Mouse (Mus musculus) forelimb bud, embryonic 11.5 days (tissue): ENCODE results near the gene Elf2.
"Not testable (repeated sequence)": the region's sequence is repeated elsewhere in the genome, so short reads cannot be mapped to it uniquely, and the experiment has no call there.

Source experiments
- DNase-seq: peaks from one replicate; pipeline ENCODE4 v3.0.0-alpha.2; 2012; ENCODE audit warnings: low read depth, low spot score

The Elf2 gene

DNA sequence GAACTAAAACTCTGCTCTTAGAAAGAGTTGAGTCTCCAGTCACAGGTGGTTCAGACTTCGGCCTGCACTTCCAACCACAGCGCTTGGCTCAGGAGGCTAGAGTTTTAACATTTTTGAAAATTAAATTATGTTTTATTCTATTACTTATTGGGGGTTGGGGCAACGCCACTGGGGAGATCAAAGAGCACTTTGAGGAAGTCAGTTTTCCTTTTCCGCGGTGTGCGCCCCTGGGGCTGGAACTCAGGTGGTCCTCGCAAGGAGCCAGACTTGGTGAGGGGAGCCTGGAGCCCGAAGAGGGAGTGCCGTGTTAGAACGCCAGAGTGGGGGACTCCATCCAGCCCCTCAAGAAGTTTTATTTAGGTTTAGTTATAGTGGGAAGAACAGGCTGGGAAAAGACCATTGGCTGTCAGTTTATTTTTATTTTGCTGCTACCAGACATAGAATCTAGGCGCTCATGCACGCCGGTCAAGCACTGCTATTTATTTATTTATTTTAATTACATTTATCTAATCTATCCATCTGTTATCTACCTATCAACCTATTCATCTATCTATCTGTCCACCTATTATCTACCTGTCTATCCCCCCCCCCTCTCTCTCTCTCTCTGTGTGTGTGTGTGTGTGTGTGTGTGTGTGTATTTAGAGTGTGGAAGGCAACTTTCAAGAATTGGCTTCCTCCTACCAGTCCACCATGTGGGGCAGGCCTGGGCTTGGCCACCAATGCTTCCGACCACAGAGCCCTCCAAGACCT lies 19.3 kb upstream of the Elf2 start:
- no peak for DNase-seq

DNA sequence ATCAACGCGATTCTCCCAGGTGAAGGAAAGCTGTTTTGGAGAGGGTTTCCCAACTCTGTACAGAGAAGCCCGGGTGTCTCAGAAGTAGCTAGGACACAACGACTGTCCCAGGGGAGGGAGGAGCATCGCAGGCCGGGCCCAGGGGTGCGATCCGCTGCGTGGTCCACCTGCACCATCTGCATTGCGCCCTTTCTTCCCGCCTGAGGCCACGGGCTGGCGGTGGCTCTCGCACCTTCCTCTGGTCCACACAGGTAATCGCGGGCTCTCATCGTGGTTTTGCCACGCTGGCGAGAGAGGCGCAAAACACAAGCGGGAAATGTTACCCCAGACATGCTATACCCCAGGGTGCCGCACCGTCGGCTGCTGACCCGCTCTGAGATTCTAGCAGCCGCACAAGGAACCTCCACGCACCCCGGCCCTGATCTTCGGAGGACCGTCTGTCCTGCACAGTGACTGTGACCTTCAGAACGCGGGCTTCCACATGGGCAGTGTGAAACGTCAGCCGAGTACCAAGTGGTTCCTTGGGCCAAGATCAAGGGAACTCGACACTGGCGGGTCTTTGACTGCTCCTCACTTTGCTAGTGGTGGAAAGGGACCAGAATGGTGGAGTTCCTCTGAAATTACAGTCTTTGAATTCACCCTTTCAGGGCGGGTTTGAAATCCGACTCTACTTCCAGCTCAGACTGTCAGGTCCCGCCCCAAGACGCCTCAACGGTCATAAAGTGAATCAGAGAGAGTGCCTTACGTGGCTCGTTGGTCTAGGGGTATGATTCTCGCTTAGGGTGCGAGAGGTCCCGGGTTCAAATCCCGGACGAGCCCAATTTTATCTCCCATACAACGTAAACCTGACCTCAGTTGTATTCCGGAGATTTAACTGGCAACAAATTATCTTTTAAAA lies 18.4 kb upstream of the Elf2 start:
- peak; percentile 89 for DNase-seq

DNA sequence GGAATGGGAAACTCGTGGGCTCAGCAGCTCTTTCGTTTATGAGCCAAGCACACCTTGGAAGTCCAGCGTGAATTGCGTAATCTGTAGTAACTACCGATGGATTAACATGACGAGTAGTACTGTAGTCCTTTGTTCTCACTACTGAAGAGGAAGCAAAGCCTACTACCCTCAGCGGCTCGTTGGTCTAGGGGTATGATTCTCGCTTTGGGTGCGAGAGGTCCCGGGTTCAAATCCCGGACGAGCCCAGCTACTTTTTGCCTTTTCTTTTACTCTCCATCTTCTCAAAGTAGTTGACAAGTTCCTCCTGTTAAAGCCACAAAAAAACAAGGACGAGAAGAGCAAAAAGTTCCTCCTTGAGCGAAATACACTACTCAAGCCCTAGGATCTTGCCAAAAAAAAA lies 17.7 kb upstream of the Elf2 start:
- peak; percentile 87 for DNase-seq

DNA sequence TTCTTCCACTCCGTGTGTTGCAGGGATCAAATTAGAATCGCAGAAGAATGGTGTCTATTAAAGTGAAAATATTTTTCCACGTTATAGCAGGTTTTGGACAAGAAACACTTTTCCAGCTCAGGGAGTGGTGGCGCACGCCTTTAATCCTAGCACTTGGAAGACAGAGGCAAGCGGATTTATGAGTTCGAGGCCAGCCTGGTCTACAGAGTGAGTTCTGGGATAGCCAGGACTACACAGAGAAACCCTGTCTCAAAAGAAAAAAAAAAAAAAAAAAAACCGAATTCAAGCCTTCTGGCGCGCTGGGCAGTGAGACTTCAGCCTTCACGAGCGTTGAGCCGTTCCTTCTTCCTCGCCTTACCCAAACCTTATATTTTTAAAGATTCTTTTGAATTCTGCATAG lies 17.2 kb upstream of the Elf2 start:
- DNase-seq, result peak; percentile 45

- no peak for DNase-seq
Observed at GRCm38 (mm10) chr3:51357078-51357477, 16.6 kb upstream of the Elf2 start.

- DNase-seq, result not testable (repeated sequence)
Observed at GRCm38 (mm10) chr3:51354956-51355355, 14.5 kb upstream of the Elf2 start.

- no peak for DNase-seq
Observed at GRCm38 (mm10) chr3:51354034-51354427, 13.6 kb upstream of the Elf2 start.

DNA sequence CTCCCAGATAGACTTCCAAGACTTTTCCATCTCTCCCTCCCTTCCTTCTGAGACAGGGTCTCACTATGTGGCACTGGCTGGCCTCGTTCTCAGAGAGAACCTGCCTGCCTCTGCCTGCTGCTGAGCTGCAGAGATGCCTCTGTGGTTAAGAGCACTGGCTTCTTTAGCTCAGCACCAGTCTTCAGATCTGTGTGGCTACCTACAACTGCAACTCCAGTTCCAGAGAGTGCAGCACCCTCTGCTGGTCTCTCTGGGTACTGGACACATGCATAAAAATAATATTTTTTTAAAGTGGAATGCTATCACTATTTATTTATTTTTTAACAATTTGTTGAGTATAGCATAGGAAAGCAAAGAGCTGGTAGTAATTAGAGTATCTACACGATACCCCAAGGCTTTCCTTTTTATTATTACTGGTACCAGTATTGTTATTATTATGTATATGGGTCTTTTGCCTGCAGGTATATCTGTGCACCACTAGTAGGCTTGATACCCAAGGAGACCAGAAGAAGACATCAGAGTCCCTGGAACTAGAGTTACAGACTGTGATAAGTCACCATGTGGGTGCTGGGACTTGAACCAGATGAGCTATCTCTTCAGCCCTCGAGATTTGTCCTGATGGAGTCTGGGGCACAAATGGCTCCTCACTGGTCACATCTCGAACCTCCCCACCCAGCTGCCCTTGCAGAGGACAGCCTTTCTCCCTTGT lies 13.0 kb upstream of the Elf2 start:
- no peak for DNase-seq

DNA sequence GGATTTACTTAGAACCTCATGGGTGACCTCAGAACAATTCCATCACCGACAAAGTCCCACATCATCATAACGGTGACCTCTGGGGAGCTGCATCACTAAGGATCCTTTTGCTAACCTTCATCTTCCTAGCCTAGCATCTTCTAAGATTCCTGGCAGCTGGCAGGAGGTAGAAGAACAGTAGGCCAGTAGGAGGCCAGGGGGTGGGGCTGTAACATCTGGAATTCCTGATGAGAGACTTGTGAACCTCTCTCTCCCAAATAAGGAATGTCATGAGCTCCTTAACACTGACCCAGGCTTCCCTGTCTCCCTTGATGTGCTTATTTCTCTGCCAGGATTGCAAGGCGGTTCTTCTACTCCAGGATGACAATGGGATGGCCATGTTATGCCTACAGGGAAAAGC lies 10.3 kb upstream of the Elf2 start:
- DNase-seq, result no peak

DNA sequence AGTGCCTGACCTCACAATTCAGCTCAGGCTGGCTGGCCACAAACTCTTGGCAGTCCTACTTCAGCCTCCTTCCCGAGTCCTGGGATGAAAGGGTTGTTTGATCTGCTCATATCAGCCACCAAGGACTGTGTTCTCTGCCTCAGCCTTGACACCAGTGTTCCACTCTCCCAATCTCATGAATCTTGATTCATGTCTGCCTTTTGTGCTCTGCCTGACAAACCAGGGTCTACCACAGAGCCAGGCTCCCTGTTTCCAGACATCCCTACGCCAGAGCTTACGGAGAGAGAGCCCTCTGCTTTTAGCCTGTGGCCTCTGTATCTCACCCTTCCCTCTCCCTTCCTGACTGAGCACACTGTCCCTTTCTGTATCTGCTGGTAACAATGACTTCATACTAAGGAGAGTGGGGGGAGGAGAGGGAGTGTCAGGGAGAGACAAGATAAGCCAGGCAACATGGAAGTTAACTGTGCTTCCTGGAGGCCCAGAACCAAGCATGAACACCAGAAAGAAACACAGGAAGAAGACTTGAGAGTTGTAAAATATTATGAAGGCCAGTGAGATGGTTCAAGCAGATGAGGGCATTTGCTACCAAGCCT lies 8.3 kb upstream of the Elf2 start:
- no peak for DNase-seq

DNA sequence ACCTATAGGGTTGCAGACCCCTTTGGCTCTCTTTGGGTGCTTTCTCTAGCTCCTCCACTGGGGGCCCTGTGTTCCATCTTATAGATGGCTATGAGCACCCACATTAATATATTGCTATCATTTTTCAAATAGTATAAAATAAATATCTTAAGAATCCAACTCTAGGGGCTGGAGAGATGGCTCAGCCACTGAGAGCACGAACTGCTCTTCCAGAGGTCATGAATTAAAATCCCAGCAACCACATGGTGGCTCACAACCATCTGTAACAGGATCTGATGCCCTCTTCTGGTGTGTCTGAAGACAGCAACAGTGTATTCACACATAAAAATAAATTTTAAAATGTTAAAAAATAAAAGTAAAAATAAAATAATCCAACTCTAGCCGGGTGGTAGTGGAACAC lies 4.6 kb upstream of the Elf2 start:
- not testable (repeated sequence) for DNase-seq

- not testable (repeated sequence) for DNase-seq
Observed at GRCm38 (mm10) chr3:51344182-51344581, 3.7 kb upstream of the Elf2 start.

DNA sequence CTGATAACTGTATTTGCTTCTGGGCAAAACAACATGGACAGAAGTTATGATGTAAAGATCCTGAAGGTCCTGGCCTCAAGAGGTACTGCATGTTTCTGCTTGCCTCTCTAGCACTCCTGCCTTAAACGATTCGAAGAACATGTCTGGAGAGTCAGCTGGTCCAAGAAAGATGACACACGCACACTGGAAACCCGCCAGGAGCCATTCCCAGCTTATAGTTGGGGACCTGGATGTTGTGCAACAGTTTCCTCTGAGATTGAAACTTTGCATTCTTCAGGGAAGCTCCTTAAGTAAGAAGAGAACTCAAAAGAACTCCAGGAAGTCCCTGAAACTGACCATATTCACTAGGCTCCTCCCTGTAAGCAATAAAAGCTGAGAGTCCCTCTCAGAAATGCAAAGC lies 2.8 kb upstream of the Elf2 start:
- no peak for DNase-seq

- no peak for DNase-seq
Observed at GRCm38 (mm10) chr3:51342152-51342551, 1.7 kb upstream of the Elf2 start.

DNA sequence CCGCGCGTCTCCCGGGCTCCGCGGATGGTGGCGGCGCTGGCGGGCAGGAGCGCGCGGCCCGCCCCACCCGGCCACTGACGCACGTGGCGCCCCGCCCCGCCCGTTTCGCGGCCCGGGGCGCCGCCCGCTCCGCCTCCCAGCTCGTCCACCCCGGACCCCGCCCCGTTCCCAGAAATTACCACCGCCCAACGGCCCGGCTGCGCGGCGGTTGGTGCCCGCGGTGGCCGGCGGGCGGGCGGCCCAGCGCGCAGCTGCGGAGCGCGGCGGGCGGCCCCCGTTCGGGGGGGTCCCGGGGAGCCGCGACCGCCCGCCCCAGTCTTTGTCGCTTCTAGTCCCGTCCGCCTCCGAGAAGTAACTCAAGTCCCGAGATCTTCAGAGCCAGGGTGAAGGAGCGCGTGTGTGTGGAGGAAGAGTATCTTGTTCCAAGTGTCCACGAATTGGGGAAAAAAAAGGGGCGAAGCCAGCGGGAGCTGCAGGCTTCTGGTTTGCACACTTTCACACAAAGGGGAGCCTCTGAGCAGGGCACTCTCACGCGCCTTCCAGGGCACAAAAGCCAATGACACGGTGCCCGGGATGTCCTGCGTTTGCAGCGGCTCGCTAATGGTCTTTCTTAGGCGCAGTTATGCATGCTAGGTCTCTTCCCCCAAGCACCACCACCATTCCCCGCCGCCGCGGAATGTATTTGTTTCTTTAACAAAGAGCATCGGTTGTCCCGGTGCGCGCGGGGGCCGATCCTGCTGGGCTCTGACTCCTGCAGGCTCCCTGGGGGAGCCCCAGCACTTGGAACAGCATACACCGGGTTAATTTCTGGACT lies 1.0 kb upstream of the Elf2 start:
- DNase-seq, result peak; percentile 70

- DNase-seq, result no peak
Observed at GRCm38 (mm10) chr3:51339734-51340551, 520 bp downstream of the Elf2 start.

GRCm38 (mm10) chr3:51339378-51339733 lies 1.1 kb downstream of the Elf2 start:
- DNase-seq, result no peak

- DNase-seq, result no peak
Observed at GRCm38 (mm10) chr3:51335378-51335777, 5.1 kb downstream of the Elf2 start.

DNA sequence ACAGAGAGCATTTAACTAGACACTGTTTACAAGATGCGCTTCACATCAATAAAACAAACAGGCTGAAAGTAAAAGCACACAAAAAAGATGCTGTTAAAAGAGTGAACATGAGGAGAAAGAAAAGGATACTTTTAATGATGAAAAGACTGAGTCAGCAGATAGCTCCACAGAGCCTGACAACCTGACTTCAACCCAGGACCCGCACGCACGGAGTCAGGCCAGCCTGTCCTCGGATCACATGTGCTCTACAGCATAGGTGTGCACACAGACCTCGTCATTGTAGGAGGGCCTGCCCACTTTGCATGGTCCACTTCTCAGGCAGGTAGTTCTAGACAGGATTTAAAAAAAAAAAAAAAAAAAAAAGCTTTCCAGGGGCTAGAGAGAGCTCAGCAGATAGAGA lies 6.5 kb downstream of the Elf2 start:
- no peak for DNase-seq

- no peak for DNase-seq
Observed at GRCm38 (mm10) chr3:51333234-51333889, 7.1 kb downstream of the Elf2 start.
